Mouse (Mus musculus): ENCODE measurements around the gene Zfp710. TPM values are rescaled to one million over a fixed set of nuclear protein-coding genes. Genes with fewer than 3 reads are reported as not detected.

The Zfp710 gene
- polyA plus RNA-seq, 1 experiment: 5.3 TPM

DNA sequence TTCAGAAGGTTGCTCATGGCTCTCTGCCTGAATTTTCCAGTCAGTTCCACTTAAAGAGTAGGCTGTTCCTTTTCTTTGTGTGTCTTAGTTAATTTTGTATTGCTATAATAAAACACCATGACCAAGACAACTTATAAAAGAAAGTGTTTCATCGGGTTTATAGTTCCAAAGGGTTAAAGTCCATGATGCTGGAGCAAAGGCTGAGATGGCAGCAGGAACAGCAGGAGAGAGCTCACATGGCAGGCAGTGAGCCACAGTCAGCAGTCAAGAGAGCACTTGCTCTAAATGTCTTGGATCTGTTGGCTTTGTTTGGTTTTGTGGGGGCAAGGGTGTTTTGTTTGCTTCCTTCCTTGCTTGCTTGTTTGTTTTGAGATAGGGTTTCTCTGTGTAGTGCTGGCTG lies 26.9 kb upstream of the Zfp710 start:
- Histone ChIP-seq H3K79me3 (ENCODE audit: low read depth) (no peaks in the 10 kb centered on the region), H3ac (ENCODE audit: control insufficient read depth, insufficient read length, low read depth) (no peak overlapping the region), H3K4me3 (ENCODE audit: insufficient read depth, poor library complexity, severe bottlenecking) (no peak overlapping the region), H3K79me2 (ENCODE audit: control insufficient read depth, insufficient read depth) (no peaks in the 10 kb centered on the region), H3K36me3 (ENCODE audit: control insufficient read depth, insufficient read depth) (no peaks in the 10 kb centered on the region), H3K27me3 (ENCODE audit: control insufficient read depth, insufficient read depth, insufficient read length) (no peaks in the 10 kb centered on the region)
- no peak for TF ChIP-seq MYOD1 (IDR thresholded peaks at IDR 0.05; ENCODE audit: control insufficient read depth, insufficient read length, low read depth)
- TF ChIP-seq USF1 (IDR thresholded peaks at IDR 0.05; ENCODE audit: low read depth): no peak
- no peak for TF ChIP-seq MYOG (IDR thresholded peaks at IDR 0.05; ENCODE audit: control insufficient read depth, extremely low read depth, insufficient read length)
- no peak for TF ChIP-seq CTCF (IDR thresholded peaks at IDR 0.05; ENCODE audit: control insufficient read depth, insufficient read depth, insufficient read length)

DNA sequence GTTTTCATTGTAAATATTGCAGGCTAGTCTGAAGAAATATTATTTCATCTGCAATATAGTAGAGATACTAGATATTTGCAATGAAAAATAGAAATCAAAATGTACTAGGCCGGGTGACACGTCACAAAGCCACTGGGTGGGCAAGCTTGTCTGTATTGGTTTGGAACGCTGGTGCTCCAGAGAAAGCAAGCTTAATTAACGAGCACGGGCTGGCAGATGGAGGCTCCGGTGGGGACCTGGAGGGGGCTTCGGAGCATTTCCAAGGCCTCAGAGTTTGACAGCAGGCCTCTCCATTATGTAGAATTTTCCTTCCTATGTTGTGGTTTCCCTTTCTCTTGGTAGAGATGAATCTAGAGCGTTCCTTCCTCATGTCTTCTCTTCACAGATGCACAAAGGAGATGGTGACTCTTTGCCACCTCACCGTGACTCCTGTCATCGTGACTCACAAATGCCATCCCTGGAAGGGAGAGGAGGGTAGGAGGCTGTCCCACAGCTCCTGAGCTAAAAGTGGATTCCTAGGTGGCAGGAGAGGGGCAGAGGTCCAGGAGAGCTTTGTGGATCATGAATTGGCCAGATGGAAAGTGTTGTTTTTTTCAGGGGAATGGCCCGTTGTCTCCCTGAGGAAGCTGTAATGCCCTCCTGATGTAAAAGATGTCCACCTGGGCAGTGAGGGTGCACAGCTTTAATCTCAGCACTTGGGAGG lies 22.1 kb upstream of the Zfp710 start:
- Histone ChIP-seq H3K27me3 (ENCODE audit: control insufficient read depth, insufficient read depth, insufficient read length) (no peaks in the 10 kb centered on the region), H3ac (ENCODE audit: control insufficient read depth, insufficient read length, low read depth) (no peak overlapping the region), H3K4me3 (ENCODE audit: insufficient read depth, poor library complexity, severe bottlenecking) (no peak overlapping the region), H3K36me3 (ENCODE audit: control insufficient read depth, insufficient read depth) (no peaks in the 10 kb centered on the region), H3K79me2 (ENCODE audit: control insufficient read depth, insufficient read depth) (no peaks in the 10 kb centered on the region), H3K79me3 (ENCODE audit: low read depth) (no peaks in the 10 kb centered on the region)
- TF ChIP-seq CEBPB (IDR thresholded peaks at IDR 0.05; ENCODE audit: low read depth) (no peak), CTCF (IDR thresholded peaks at IDR 0.05; ENCODE audit: control insufficient read depth, insufficient read depth, insufficient read length) (no peak), MYOD1 (IDR thresholded peaks at IDR 0.05; ENCODE audit: control insufficient read depth, insufficient read length, low read depth) (no peak), USF1 (IDR thresholded peaks at IDR 0.05; ENCODE audit: low read depth) (no peak), MAX (IDR thresholded peaks at IDR 0.05) (no peak), FOSL1 (IDR thresholded peaks at IDR 0.05; ENCODE audit: insufficient read depth, low read length, poor library complexity, severe bottlenecking) (no peak), MYOG (IDR thresholded peaks at IDR 0.05; ENCODE audit: control insufficient read depth, extremely low read depth, insufficient read length) (no peak)

DNA sequence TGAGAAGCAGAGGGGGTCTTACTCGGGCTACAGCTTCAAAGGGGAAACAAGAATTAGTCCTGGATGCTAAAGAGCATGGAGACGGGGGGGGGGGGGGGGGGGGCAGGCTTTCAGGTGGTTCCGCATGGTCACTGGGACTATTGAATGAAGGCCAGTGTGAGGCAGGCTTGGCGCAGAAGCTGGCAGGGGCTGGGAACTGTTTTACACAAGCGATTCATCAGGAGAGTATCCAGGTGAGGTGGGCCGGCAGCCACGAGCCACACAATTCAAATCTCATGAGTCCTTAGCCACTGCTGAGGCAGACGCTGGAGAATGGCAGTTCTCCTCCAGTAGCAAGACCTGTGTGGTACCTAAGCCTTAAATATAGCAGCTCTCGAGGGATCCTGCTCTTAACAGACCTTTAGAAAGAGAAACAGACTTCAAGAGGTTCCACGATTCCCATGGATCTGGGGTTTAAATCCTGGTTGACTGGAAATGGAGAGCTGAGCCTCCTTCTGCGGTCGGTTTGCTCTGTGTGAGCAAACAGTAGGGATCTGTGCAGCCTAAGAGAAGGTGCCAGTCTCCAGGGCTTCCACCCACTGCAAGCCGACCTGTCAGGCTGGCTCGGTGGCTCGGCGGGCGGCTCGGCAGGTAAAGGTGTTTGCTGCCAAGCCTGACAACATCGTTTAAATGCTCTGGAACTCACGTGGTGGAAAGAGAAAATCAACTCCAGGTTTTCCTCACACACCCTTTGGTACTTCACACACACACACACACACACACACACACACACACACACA lies 19.6 kb upstream of the Zfp710 start:
- H3K27me3 ChIP-seq (ENCODE audit: control insufficient read depth, insufficient read depth, insufficient read length): no peaks in the 10 kb centered on the region
- H3K79me3 ChIP-seq (ENCODE audit: low read depth): no peaks in the 10 kb centered on the region
- no peaks in the 10 kb centered on the region for H3K79me2 ChIP-seq (ENCODE audit: control insufficient read depth, insufficient read depth)
- no peaks in the 10 kb centered on the region for H3K36me3 ChIP-seq (ENCODE audit: control insufficient read depth, insufficient read depth)
- TF ChIP-seq USF1 (IDR thresholded peaks at IDR 0.05; ENCODE audit: low read depth): no peak
- no peak for TF ChIP-seq CEBPB (IDR thresholded peaks at IDR 0.05; ENCODE audit: low read depth)
- TF ChIP-seq MYOG (IDR thresholded peaks at IDR 0.05; ENCODE audit: control insufficient read depth, extremely low read depth, insufficient read length): no peak
- TF ChIP-seq MAX (IDR thresholded peaks at IDR 0.05): no peak
- TF ChIP-seq CTCF (IDR thresholded peaks at IDR 0.05; ENCODE audit: control insufficient read depth, insufficient read depth, insufficient read length): no peak
- TF ChIP-seq FOSL1 (IDR thresholded peaks at IDR 0.05; ENCODE audit: insufficient read depth, low read length, poor library complexity, severe bottlenecking): no peak
- TF ChIP-seq MYOD1 (IDR thresholded peaks at IDR 0.05; ENCODE audit: control insufficient read depth, insufficient read length, low read depth): no peak
- H3K4me3 ChIP-seq (ENCODE audit: insufficient read depth, poor library complexity, severe bottlenecking): no peak overlapping the region
- no peak overlapping the region for H3ac ChIP-seq (ENCODE audit: control insufficient read depth, insufficient read length, low read depth)

DNA sequence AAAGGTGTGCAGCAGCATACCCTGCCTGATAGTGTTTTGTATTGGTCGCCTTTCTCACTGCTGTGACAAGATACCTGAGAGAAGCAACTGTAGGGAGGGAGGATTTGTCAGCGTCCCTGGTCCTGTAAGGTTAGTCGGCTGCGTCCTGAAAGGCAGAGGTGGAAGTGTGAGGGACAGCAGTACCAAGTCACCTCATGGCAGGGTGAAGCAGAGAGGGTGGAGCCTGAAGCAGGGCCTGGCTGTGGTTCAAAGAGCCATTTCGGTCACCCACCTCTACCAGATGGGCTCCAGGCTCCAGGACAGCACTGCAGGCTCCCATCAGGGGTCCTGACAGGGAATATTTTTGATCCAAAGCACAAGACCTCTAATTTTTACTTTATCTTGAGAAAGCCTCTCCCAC lies 13.9 kb upstream of the Zfp710 start:
- TF ChIP-seq USF1 (IDR thresholded peaks at IDR 0.05; ENCODE audit: low read depth) (no peak), MYOG (IDR thresholded peaks at IDR 0.05; ENCODE audit: control insufficient read depth, extremely low read depth, insufficient read length) (no peak), CEBPB (IDR thresholded peaks at IDR 0.05; ENCODE audit: low read depth) (no peak), FOSL1 (IDR thresholded peaks at IDR 0.05; ENCODE audit: insufficient read depth, low read length, poor library complexity, severe bottlenecking) (no peak), MAX (IDR thresholded peaks at IDR 0.05) (no peak)
- no peaks in the 10 kb centered on the region for H3K79me2 ChIP-seq (ENCODE audit: control insufficient read depth, insufficient read depth)
- no peaks in the 10 kb centered on the region for H3K79me3 ChIP-seq (ENCODE audit: low read depth)
- no peaks in the 10 kb centered on the region for H3K36me3 ChIP-seq (ENCODE audit: control insufficient read depth, insufficient read depth)
- no peak overlapping the region for H3K4me3 ChIP-seq (ENCODE audit: insufficient read depth, poor library complexity, severe bottlenecking)
- no peaks in the 10 kb centered on the region for H3K27me3 ChIP-seq (ENCODE audit: control insufficient read depth, insufficient read depth, insufficient read length)
- no peak overlapping the region for H3ac ChIP-seq (ENCODE audit: control insufficient read depth, insufficient read length, low read depth)

DNA sequence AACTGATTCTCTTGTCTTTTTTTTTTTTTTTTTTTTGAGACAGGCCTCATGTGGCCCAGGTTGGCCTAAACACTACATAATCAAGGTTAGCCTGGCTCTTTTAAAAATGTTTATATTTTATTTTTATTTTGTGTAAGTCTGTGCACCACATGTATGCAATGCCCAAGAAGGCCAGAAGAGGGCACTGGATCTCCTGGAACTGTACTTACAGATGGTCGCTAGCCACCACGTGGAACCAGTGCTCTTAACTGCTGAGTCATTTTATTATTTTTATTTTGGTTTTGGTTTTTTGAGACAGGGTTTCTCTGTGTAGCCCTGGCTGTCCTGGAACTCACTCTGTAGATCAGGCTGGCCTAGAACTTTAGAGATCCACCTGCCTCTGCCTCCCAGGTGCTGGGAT lies 13.1 kb upstream of the Zfp710 start:
- Histone ChIP-seq H3K79me3 (ENCODE audit: low read depth) (no peaks in the 10 kb centered on the region), H3K36me3 (ENCODE audit: control insufficient read depth, insufficient read depth) (no peaks in the 10 kb centered on the region), H3K27me3 (ENCODE audit: control insufficient read depth, insufficient read depth, insufficient read length) (no peaks in the 10 kb centered on the region), H3K79me2 (ENCODE audit: control insufficient read depth, insufficient read depth) (no peaks in the 10 kb centered on the region), H3ac (ENCODE audit: control insufficient read depth, insufficient read length, low read depth) (no peak overlapping the region), H3K4me3 (ENCODE audit: insufficient read depth, poor library complexity, severe bottlenecking) (no peak overlapping the region)
- TF ChIP-seq FOSL1 (IDR thresholded peaks at IDR 0.05; ENCODE audit: insufficient read depth, low read length, poor library complexity, severe bottlenecking) (no peak), USF1 (IDR thresholded peaks at IDR 0.05; ENCODE audit: low read depth) (peak; percentile 25), MYOG (IDR thresholded peaks at IDR 0.05; ENCODE audit: control insufficient read depth, extremely low read depth, insufficient read length) (no peak), MYOD1 (IDR thresholded peaks at IDR 0.05; ENCODE audit: control insufficient read depth, insufficient read length, low read depth) (no peak), CEBPB (IDR thresholded peaks at IDR 0.05; ENCODE audit: low read depth) (no peak), CTCF (IDR thresholded peaks at IDR 0.05; ENCODE audit: control insufficient read depth, insufficient read depth, insufficient read length) (peak; percentile 5), MAX (IDR thresholded peaks at IDR 0.05) (peak; percentile 65)
